Mouse (Mus musculus): ENCODE measurements around the gene Slc22a6.

Slc22a6 gene

DNA sequence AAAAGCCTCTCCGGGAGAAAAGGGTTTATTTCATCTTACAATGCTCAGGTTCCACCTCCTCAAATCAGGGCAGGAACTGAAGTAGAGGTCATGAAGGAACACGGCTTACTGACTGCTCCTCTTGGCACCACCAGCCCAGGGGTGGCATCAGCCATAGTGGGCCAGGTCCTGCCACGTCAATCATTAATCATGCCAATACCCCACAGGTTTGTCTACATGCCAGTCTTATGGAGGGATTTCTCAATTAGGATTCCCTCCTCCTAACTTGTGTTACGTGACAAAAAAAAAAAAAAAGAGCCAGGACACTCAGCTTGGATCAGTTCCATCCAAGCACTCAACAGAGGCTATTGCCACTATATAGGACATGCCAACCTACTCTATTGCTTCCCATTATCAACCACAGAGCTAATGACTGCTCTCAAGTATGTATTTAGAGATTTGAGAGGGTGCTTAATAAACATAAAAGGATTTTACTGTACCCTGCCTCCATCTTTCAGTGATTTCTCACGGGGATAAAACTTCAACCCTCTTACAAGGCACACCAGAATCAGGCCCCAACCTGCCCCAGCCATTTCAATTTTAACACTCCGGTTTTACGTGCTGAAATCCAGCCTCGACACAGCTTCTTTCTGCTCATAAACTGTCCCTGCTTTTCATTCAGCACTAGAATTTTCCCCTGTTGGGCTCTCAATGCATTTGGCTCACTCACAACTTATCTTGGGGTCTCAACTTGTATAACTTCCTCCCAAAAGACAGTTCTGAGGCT, 6.3 kb upstream of the Slc22a6 start:
- no peak for DNase-seq (ENCODE audit: extremely low spot score)

DNA sequence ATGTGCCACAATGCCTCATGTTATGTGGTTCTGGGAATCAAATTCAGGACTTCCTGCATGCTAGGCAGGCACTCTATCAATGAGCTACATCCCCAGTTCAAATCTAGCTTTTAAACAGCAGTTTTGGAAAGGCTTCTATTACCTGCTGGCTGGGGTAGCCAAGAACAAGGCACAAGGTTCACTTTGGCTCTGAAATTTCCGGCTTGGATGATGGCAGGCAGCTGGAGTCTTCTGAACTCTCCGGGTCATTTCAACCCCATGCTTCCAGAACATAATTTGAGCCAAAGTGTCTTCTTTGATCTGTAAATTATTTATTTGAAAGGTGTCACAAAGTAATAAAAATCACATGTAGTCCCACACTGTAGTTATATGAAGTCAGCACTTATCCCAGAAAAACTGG, 4.7 kb upstream of the Slc22a6 start:
- DNase-seq (ENCODE audit: extremely low spot score): no peak

DNA sequence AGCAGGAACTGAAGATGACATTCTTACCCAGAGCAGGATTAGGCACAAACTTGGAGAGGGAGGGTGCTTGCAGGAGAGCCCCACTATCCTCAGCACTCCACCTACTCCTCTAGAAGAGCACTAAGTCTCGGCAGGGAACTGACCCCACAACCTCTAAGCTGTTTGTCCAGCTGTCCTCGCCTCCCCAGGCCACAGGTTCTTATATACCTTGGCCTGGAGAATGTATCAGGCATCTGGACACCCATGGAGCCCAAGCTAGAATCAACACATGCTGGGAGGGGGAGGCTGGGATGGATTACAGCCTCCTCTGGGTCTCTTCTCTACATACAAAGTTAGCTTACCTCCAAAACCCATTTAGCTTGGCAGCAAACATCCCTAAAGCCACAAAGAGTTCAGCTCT, 3.5 kb upstream of the Slc22a6 start:
- DNase-seq (ENCODE audit: extremely low spot score): no peak

DNA sequence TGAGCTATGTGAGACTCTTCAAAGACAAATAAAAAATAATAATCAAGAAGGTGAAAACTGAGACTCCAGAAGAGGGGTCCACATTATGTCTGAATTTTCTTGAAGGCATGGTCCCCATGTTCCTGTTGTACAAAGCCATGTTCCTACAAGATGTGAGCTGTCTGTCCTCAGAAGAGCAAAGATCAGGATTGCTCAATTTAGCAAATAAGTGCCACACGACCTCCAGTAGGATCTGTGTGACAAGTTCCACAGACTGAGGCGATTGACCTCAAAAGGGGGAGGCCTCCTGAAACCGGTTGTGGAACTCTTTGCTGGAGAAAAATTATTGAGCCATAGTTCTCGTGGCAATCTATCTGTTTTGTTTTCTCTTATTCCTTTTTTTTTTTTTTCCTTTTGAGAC, 1.5 kb upstream of the Slc22a6 start:
- DNase-seq (ENCODE audit: extremely low spot score): no peak

DNA sequence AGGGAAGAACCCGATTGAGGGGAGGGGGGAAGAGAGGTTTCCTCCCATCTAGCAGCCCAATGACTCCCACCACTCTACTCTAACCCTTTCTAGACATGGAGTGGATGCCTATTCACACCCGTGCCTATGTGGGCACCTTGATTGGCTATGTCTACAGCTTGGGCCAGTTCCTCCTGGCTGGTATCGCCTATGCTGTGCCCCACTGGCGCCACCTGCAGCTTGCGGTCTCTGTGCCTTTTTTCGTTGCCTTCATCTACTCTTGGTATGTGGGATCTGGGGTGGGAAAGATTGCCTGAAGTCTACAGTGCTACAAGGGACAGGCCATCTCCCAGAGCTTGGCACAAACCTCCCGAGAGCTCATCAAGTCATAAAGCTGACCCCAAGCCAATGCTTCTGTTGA, 3.3 kb downstream of the Slc22a6 start:
- DNase-seq (ENCODE audit: extremely low spot score): no peak

DNA sequence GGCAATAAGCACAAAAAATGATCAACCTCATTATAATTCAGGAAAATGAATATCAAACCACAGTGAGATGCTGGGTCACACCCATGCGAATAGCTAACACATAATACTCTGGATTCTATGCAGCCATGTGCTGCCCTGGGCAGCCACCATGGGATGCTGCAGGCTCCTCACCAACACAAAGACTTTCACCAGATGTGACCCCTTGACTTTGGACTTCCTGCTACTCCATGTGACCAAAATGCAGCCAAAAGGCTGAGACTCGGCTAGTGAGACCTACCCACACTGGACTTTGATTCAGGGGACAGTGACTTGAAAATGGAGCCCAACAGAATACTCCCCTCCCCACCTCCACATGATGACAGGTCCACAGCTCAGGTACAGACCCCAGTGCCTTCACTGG, 12.4 kb downstream of the Slc22a6 start:
- DNase-seq (ENCODE audit: extremely low spot score): peak; percentile 4

DNA sequence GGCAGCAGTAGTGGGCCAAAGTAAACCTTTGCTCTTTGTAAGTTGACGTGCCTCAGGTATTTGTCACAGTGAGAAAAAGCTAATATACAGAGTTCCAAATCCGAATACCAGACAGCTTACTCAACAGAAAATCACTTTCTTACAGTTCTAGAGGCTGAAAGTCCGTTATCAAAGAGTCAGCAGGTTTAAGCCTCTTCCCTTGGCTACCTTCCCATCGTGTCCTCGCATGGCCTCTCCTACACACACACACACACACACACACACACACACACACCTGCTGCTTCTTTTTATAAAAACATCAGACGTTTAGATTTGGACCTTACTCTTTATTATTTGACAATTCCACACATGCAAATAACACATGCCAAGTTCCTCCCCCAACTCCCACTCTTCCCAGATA, 13.0 kb downstream of the Slc22a6 start:
- no peak for DNase-seq (ENCODE audit: extremely low spot score)

DNA sequence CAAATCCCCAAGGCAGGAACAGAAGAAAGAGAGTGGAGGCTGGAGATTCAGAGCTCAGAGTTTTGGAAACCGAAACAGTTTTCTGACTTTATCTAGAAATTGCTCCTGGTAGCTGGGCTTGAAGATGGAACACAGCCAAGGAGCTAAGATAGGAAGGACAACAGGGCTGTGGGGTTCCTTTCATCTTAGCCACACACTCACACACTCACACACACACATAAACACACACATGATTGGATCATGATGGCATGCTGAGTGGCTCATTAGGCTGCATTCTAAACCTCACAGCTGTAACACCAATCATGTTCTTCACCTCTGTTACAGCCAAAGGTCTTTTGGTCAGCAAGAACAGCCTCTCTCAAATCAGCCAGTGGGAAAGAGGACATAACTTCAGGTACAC, 14.2 kb downstream of the Slc22a6 start:
- DNase-seq (ENCODE audit: extremely low spot score): no peak

DNA sequence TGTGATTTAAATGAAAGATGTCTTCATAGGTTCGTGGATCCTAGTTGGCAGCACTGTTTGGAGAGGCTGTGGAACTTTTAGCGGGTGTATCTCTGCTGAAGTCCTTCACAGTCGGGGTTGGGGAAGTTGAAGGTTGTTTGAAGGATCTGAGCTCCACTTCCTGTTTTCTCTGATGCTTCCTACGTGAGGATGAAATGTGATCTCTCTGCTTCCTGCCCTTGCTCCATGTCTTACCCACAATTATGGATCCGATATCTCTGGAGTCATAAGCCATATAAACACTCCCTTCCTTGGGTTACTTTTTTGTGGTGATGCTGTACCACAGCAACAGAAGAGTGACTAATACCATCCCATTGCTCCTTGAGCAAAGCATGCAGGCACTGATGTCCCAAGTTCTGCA, 24.2 kb downstream of the Slc22a6 start:
- no peak for DNase-seq (ENCODE audit: extremely low spot score)

DNA sequence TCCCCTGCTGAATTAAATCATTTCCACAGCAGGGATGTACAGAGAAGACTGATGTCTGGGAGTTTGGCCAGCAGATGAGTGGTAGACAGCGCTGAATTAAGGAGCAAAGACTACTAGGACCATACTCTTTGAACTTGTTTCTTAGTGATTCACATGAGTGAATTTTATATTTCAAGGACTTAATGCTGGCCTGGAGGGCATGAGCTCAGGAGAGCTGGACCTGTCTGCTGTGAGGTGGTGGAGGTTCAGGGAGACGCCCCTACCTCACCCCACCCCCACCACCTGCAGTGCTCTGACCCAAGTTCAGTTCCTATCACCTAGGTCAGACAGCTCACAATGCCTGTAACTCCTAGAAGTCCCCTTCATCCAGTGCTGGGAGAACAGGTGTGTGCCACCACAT, 28.6 kb downstream of the Slc22a6 start:
- DNase-seq (ENCODE audit: extremely low spot score): no peak

DNA sequence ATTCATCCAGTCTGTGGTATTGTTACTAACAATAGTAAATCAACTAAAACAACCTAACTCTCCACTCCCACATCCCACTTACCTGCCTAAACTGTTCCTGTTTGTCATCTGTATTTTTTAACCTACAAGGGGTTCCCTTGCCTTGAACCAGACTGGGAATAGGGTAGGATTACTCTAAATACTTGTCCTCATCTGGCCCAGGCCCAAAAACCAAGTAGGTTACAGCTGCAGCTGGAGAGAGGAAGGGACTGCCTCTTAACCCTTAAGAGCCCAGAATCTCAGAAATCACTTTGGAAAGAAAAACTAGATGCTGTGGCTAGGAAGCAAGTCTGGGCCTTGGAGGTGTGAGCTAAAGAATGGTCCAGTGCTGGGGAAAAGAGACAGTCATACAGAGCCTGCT, 38.0 kb downstream of the Slc22a6 start:
- DNase-seq (ENCODE audit: extremely low spot score): no peak

DNA sequence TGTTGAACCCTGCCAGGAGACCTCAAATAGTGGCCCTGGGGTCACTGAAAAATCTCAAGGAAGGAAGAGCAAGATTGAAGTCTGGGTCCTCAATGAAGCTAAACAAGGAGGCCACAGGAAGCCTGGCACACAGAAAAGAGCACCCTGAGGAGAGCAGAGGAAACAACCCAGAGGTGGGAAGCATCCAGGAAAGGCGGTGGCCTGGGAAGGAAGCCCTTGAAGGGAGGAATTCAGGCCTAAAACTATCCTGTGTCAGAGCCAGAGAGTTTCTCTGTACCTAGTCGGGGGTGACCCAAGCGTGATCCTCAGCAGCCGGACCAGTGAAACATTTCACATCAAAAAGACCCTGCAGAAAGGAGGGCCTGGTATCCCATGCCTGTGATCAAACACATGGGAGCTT, 38.5 kb downstream of the Slc22a6 start:
- DNase-seq (ENCODE audit: extremely low spot score): no peak

DNA sequence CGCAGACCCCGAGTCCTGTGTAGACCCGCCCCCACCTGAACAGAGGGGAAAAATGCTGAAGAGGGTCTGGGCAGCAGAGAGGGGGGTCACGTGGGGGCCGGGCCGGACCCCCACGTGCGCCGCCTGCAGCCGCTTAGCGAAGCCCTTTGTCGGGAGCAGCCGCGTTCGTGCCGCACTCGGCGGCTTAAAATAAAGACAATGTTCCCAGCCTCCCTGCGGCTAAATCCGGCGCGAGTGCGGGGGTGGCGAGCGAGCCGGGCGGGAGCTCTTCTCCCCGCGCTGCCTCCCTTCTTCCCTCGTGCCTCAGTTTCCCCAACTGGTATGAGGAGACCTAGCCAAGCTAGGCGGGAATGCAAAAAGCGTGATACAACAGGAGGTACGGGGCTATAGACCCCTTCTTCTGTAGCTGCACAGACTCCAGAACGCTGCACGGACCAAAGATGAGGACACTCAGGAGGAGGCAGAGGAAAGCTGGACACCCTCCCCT, 44.0 kb downstream of the Slc22a6 start:
- DNase-seq (ENCODE audit: extremely low spot score): peak; percentile 55

DNA sequence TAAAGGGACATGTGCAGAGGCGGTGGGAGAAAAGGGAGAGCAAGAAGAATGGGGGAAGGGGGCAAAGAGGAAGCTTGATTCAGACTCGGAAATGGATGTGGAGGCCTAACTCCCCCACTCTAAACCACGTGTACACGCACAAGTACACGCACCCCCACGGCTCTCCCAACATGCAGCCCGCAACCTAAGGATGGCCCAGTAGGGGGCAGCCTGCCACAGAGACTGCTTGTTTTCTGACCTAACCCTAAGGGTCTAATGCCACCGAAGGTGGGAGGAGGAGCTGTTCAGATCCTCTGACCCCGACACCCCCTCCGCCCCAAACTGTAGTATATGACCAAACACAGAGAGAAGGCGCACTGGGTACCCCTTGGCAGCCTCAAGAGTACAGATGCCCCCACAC, 44.5 kb downstream of the Slc22a6 start:
- DNase-seq (ENCODE audit: extremely low spot score): peak; percentile 79

DNA sequence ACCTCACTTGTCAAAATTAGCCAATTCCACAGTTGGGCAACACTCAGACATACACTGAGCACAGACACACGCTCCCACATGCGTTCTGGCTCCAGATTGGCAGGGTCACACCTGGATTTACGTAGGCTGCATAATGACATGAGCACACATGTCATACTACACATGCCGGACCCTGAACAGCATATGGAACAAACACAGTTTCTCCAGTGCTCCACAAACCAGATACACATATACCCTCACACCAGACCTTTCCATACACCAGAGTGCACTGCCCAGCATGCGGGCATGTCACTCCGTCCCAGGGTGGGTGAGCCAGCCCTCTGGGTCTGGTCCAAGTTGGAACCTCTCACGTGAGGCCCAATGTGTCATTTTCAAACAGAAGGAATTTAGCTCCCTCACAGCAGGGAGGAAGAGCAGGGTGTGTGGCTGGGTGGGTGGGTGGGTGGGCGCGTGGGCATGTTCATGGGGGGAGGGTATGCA, 45.6 kb downstream of the Slc22a6 start, which contains the start of gene Chrm1:
Chrm1 (plus strand) TSS at position 430 of the 480 bp plus-strand sequence.
- DNase-seq (ENCODE audit: extremely low spot score): no peak

DNA sequence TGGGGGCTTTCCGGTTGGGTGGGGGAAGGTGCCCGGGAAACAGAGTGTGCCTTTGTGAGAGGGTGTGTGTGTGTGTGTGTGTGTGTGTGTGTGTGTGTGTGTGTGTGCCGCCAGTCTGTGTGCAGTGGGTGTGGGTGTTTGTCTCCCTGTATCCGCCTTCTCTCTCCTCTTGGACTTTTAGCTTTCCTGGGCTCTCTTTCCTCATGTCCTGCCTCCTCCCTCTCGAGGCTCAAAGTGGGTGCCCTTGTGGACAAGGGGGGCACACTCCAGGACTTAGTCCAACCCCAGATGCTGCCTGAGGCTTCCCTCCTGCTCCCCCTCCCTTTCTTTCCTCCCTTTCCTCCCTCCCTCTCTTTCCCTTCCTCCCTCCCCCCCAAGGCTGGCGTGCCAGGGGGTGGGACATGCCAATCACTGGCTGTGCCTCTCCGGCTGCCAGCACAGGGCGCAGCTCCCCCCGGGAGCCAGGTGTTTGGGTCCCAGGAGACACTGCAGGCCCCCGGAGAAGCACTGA, 46.1 kb downstream of the Slc22a6 start:
- no peak for DNase-seq (ENCODE audit: extremely low spot score)

DNA sequence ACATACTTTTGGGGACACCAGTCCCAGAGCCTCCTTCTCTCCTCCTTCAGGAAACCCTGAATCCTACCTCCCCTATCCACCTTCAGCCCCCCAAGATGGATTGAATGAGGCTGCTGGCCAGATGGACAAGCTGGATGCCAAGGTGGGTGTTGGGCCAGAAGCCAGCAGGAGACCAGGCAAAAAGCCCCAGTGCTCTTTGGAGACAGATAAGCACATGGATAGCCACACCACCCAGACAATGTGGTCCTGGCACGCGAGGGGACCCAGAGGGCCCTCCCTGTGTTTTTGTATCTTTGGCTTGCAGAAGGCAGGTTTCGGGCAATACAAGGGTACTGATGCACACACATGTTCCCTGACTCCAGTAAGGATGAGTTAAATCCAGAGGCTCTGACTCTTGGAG, 47.0 kb downstream of the Slc22a6 start:
- no peak for DNase-seq (ENCODE audit: extremely low spot score)

DNA sequence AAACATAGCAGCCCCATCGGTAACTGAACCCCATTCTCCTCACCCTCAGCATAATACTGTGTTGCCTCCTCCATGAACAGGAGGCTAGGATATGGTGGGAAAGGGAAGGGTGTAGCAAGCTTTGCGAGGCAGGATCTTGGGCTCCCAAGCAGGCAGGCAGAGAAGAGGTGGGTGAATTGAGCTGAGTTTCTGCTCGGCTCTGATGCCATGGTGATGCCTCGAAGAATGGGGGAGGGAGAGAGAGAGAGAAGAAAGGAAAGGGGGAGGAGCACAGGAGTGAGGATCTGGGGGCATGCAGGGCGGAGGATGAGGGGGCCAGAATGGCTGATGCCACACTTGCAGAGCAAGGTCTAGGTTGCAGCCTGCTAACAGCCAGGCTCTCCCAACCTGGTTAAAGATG, 47.9 kb downstream of the Slc22a6 start:
- no peak for DNase-seq (ENCODE audit: extremely low spot score)

DNA sequence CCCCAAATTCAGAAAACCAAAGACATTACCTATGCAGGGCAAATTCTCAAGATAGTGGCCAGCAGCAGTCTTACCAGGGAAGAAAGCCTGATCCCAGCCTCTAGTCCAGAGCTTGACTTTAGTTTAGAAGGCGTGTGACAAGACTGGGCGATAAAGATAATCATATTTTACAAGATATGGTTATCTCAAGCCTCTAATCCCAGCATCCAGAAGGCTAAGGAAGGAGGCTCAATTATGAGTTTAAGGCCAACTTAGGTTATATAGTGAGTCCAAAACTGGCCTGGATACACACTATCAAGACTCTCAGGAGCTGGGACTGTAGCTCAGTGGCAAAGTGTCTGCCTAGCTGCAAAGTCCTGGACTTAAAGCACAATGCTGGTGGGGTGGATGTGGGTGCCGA, 55.0 kb downstream of the Slc22a6 start:
- no peak for DNase-seq (ENCODE audit: extremely low spot score)

DNA sequence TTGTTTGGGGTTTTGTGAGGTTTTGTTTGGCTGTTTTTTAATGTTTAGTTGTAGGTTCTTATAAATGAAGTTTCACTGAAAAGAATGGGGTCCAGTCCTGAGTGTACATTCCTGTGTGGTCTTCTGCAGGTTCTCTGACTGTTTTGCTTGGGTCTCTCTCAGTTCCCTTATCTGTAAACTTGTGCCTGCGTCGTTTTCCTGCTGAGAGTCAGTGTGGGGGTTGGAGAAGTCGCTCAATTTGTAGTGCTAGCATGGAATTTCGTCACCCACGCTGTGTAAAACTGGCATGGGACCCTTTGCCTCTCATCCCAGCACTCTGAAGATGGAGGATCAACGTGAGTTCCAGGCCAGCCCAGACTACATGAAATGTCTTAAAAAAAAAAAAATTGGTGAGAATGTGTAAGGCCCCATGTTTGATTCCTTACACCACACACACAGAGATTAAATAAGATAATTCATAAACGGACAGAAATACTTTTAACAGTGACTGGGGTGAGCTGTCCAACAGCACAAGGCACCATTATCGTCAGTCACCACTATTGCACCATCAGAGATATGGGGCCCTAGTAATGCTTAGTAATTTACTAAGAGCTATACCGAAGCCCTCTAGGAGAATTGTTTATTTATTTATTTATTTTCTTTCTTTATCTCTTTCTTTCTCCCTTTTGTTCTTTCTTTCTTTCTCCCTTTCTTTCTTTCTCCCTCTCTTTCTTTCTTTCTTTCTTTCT, 55.7 kb downstream of the Slc22a6 start:
- DNase-seq (ENCODE audit: extremely low spot score): no peak

Measured in embryo, embryonic 9.5 days (tissue).